Comparison of ENCODE assay signal across 7 mouse cellular contexts in the genomic region with DNA sequence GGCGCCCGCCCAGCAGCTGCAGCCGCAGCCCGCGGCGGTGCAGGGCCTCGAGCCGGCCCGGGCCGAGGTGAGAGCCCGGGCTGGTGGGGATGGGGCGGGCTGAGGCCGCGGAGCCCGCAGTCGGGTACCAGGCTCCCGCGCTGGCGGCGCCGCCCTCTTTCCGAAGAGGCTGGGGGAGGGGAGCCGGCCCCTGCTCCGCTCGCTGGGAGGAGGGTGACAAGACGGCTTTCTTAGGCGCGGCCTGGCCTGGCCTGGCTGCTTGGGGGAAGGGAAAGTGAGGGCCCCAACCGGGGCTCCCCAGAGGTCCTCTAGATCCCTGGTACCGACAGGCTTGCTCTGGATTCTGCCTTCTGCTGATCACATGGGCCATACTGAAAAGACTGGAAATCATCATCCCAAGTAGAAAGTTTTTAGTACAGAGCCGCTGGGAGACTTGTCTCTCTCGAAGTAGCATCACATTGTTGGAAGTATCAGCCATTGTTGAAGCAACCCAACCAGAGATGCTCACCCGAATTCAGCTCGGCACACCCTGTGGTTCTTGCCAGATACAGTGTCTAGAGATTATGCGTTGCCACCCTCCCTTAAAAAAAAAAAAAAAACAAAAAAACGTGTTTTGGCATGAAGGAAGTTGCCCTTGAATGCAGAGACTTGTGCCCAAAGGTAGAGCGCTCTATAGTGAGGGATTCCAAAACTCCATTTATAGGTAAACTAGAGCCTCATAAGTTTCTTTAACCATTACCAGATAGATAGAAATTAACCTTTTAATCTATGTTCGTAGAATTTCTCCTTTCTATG. TPM values are rescaled to one million over a fixed set of nuclear protein-coding genes. Genes with fewer than 3 reads are reported as not detected.
DNase-seq lines count a peak whose midpoint lies in the region.

No protein-coding gene starts in this region.

- H3K27me3 ChIP-seq in midbrain, embryonic 10.5 days (ENCODE audit: low read depth, poor library complexity, severe bottlenecking): peaks cover 12% of the 10 kb centered on the region

- WGBS in midbrain, embryonic 10.5 days: 4% methylated on average over 35 of the region's 38 CpGs

- H3K36me3 ChIP-seq in midbrain, embryonic 10.5 days: peaks cover 28% of the 10 kb centered on the region

- intact Hi-C loops in gastrocnemius, postnatal 14 days (cut with DNase I; ENCODE audit: low total_unique reads): no loop called here
- intact Hi-C loops in left cerebral cortex, postnatal 4 days (cut with DNase I): no loop called here

- H3K4me3 ChIP-seq in midbrain, embryonic 10.5 days: peak overlapping the region; percentile 90

- H3K27ac ChIP-seq in midbrain, embryonic 10.5 days (replicated peaks): peak overlapping the region; percentile 99

- peak; percentile 70 to 73 for DNase-seq in adrenal gland, adult 18-20 months (ENCODE audit: low spot score in 2 of 2)
- DNase-seq in embryo, embryonic 10 days (ENCODE audit: low spot score): peak; percentile 80
- DNase-seq in gastrocnemius, postnatal 14 days: peak; percentile 73
- DNase-seq in induced T-regulatory cell, adult 2 months (ENCODE audit: low read depth): peak; percentile 77
- peak; percentile 76 for DNase-seq in left cerebral cortex, postnatal 4 days
- DNase-seq in midbrain, embryonic 10.5 days (ENCODE audit: low spot score): peak; percentile 88
- peak; percentile 63 for DNase-seq in right cerebral cortex, postnatal 4 days

- peaks cover 28% of the 10 kb centered on the region for H3K4me1 ChIP-seq in midbrain, embryonic 10.5 days

- no peaks in the 10 kb centered on the region for H3K9me3 ChIP-seq in midbrain, embryonic 10.5 days (replicated peaks)

RNA-seq across cellular contexts. Expression of a gene that starts 0.8 kb away (rescaled TPM):
- 10 to 100 TPM; 28.4 to 34.4 TPM for total RNA-seq in adrenal gland, adult 18-20 months (2021)
- 10 to 100 TPM; 20.7 to 22.8 TPM for total RNA-seq in gastrocnemius, postnatal 14 days (2021)
- total RNA-seq in left cerebral cortex, postnatal 4 days (2021): 10 to 100 TPM; 47.1 to 47.4 TPM
- 75.4 and 81.0 TPM in 2 replicates for polyA plus RNA-seq in midbrain, embryonic 10.5 days (2016; fragmentation: Nextera tagmentation; extraction: Ambion mirVana)

RNA-seq across cellular contexts. Expression of a gene that starts 44.4 kb away (rescaled TPM):
- 10 to 100 TPM; 17.3 to 22.2 TPM for total RNA-seq in adrenal gland, adult 18-20 months (2021)
- 1 to 10 TPM; 5.3 to 7.7 TPM for total RNA-seq in gastrocnemius, postnatal 14 days (2021)
- 10 to 100 TPM; 11.7 to 13.9 TPM for total RNA-seq in left cerebral cortex, postnatal 4 days (2021)
- polyA plus RNA-seq in midbrain, embryonic 10.5 days (2016; fragmentation: Nextera tagmentation; extraction: Ambion mirVana): 23.6 and 23.9 TPM in 2 replicates

Comparison
In these comparisons a context has a peak if more than half of its experiments do, and no peak if none do; other contexts are left out.
1. Peak in every context shown above with its lines: DNase-seq, H3K4me3 ChIP-seq and H3K27ac ChIP-seq.